ENCODE assay signal across 27 mouse cellular contexts in genomic region chr16:93979316-93979715, GRCm38 (mm10). TPM values are rescaled to one million over a fixed set of nuclear protein-coding genes. Genes with fewer than 3 reads are reported as not detected.
A peak's percentile ranks its signal among the peaks of the same experiment; 100 is the strongest.
DNase-seq lines count a peak whose midpoint lies in the region; ATAC-seq and TF ChIP-seq lines count a peak whose summit lies in the region.
"Had no signal": no experiment of that assay in that cellular context is flagged by ENCODE, and none has a peak within 500 bp of the region (broad histone marks: within the 10 kb centered on the region; RNA-seq: fewer than 3 reads in every experiment).

No protein-coding gene starts in this region.

- no peak overlapping the region for H3K4me3 ChIP-seq in liver, embryonic 12.5 days
- no peak overlapping the region for H3K4me3 ChIP-seq in liver, embryonic 11.5 days (ENCODE audit: low read depth, low read length)
- H3K4me3 ChIP-seq in MEL (ENCODE audit: control insufficient read depth in 1 of 2, insufficient read depth in 1 of 2, low read depth in 2 of 2, low read length in 2 of 2): no peak overlapping the region
- no peak overlapping the region for H3K4me3 ChIP-seq in liver, embryonic 15.5 days (replicated peaks)
- no peak overlapping the region for H3K4me3 ChIP-seq in hindbrain, embryonic 12.5 days
- no peak overlapping the region for H3K4me3 ChIP-seq in midbrain, embryonic 15.5 days
- H3K4me3 ChIP-seq: forebrain, embryonic 15.5 days; heart, embryonic 15.5 days; layer of hippocampus, adult 2 months; limb, embryonic 10.5 days; neural tube, embryonic 12.5 days had no signal

- TF ChIP-seq EP300 in MEL (IDR thresholded peaks at IDR 0.05; ENCODE audit: low read depth in 1 of 2, low read length in 2 of 2): no peak

- no peaks in the 10 kb centered on the region for H3K36me3 ChIP-seq in liver, embryonic 12.5 days
- H3K36me3 ChIP-seq in liver, embryonic 11.5 days (ENCODE audit: control insufficient read depth, insufficient read depth, low read length): no peaks in the 10 kb centered on the region
- peaks cover 0 to 4% of the 10 kb centered on the region in 2 experiments; a peak in 2 of 4 replicates for H3K36me3 ChIP-seq in MEL (ENCODE audit: control insufficient read depth in 1 of 2, insufficient read depth in 2 of 2, low read length in 2 of 2)
- H3K36me3 ChIP-seq in liver, embryonic 15.5 days (replicated peaks): no peaks in the 10 kb centered on the region
- no peaks in the 10 kb centered on the region for H3K36me3 ChIP-seq in hindbrain, embryonic 12.5 days
- no peaks in the 10 kb centered on the region for H3K36me3 ChIP-seq in midbrain, embryonic 15.5 days (replicated peaks)
- H3K36me3 ChIP-seq: forebrain, embryonic 15.5 days; G1E; heart, embryonic 15.5 days; limb, embryonic 10.5 days; neural tube, embryonic 12.5 days had no signal

- H3K4me2 ChIP-seq in liver, embryonic 12.5 days: no peak overlapping the region
- H3K4me2 ChIP-seq in liver, embryonic 11.5 days: no peak overlapping the region
- no peak overlapping the region for H3K4me2 ChIP-seq in liver, embryonic 15.5 days
- no peak overlapping the region for H3K4me2 ChIP-seq in hindbrain, embryonic 12.5 days (replicated peaks)
- no peak overlapping the region for H3K4me2 ChIP-seq in midbrain, embryonic 15.5 days
- H3K4me2 ChIP-seq: forebrain, embryonic 15.5 days; heart, embryonic 15.5 days; midbrain, embryonic 11.5 days; neural tube, embryonic 12.5 days had no signal

- ATAC-seq in liver, embryonic 12.5 days: peak; percentile 57; the same call in 1 of the 2 replicates
- no peak; the same call in 1 of the 2 replicates for ATAC-seq in liver, embryonic 11.5 days (replicated peaks; ENCODE audit: low FRiP score)
- ATAC-seq in liver, embryonic 15.5 days (ENCODE audit: insufficient read depth): peak; percentile 25; the same call in 1 of the 2 replicates
- no peak for ATAC-seq in hindbrain, embryonic 12.5 days (ENCODE audit: low FRiP score)
- ATAC-seq in midbrain, embryonic 15.5 days (replicated peaks): no peak
- ATAC-seq: forebrain, embryonic 15.5 days; hindbrain, embryonic 16.5 days had no signal

- no peak for DNase-seq in liver, embryonic 11.5 days (ENCODE audit: low spot score)
- peak; percentile 64 for DNase-seq in MEL (ENCODE audit: low read depth, low spot score)
- peak; percentile 20 for DNase-seq in c-Kit-positive CD71-positive TER-119-positive erythroid progenitor cells, embryonic 14.5 days (ENCODE audit: low spot score)
- no peak for DNase-seq in embryo, embryonic 10 days (ENCODE audit: low spot score)
- DNase-seq: cerebellum, adult 9-10 months; gastrocnemius, postnatal 36 days; heart, postnatal 4 days; kidney, adult 18-20 months; kidney, postnatal 14 days; lung, postnatal 14 days; thymus, postnatal 4 days had no signal

- no peak for TF ChIP-seq RAD21 in MEL (IDR thresholded peaks at IDR 0.05; ENCODE audit: low read depth, low read length)

- no peaks in the 10 kb centered on the region; the same call in 1 of the 2 replicates for H3K79me2 ChIP-seq in MEL (ENCODE audit: control insufficient read depth, insufficient read depth, low read length, poor library complexity)

- no peak for TF ChIP-seq CTCF in MEL (IDR thresholded peaks at IDR 0.05 in 2 of 3, conservative IDR thresholded peaks at IDR 0.05 in 1 of 3; ENCODE audit: control insufficient read depth in 1 of 3, insufficient read depth in 1 of 3, low read depth in 2 of 3, low read length in 3 of 3, poor library complexity in 1 of 3, severe bottlenecking in 1 of 3)

- peaks cover 11% of the 10 kb centered on the region for H3K4me1 ChIP-seq in liver, embryonic 12.5 days
- no peaks in the 10 kb centered on the region; the same call in 1 of the 2 replicates for H3K4me1 ChIP-seq in liver, embryonic 11.5 days (replicated peaks; ENCODE audit: control insufficient read depth, insufficient read depth, low read length)
- peaks cover 9 to 25% of the 10 kb centered on the region in 2 experiments for H3K4me1 ChIP-seq in MEL (ENCODE audit: control insufficient read depth in 1 of 2, insufficient read depth in 2 of 2, low read length in 2 of 2)
- no peaks in the 10 kb centered on the region for H3K4me1 ChIP-seq in liver, embryonic 15.5 days (replicated peaks)
- H3K4me1 ChIP-seq in hindbrain, embryonic 12.5 days: no peaks in the 10 kb centered on the region
- no peaks in the 10 kb centered on the region for H3K4me1 ChIP-seq in midbrain, embryonic 15.5 days
- H3K4me1 ChIP-seq: forebrain, embryonic 15.5 days; heart, embryonic 15.5 days; neural tube, embryonic 12.5 days had no signal

- no peaks in the 10 kb centered on the region for H3K27me3 ChIP-seq in liver, embryonic 12.5 days (replicated peaks)
- H3K27me3 ChIP-seq in liver, embryonic 11.5 days (replicated peaks; ENCODE audit: control insufficient read depth, insufficient read depth, low read length): no peaks in the 10 kb centered on the region
- no peaks in the 10 kb centered on the region for H3K27me3 ChIP-seq in MEL (ENCODE audit: control insufficient read depth in 1 of 2, insufficient read depth in 2 of 2, low read length in 2 of 2)
- no peaks in the 10 kb centered on the region for H3K27me3 ChIP-seq in liver, embryonic 15.5 days
- 0 out of 2 replicates have a peak, but pooled peaks cover 3% of the 10 kb centered on the region for H3K27me3 ChIP-seq in hindbrain, embryonic 12.5 days
- H3K27me3 ChIP-seq in midbrain, embryonic 15.5 days (replicated peaks): no peaks in the 10 kb centered on the region
- H3K27me3 ChIP-seq: forebrain, embryonic 15.5 days; heart, embryonic 15.5 days; neural tube, embryonic 12.5 days had no signal

- 0 out of 2 replicates have a peak, but pooled peaks cover 4% of the 10 kb centered on the region for H3K9me3 ChIP-seq in liver, embryonic 12.5 days (replicated peaks)
- H3K9me3 ChIP-seq in liver, embryonic 11.5 days (ENCODE audit: control insufficient read depth, low read length): no peaks in the 10 kb centered on the region
- no peaks in the 10 kb centered on the region for H3K9me3 ChIP-seq in MEL (replicated peaks; ENCODE audit: insufficient read depth, low read length)
- no peaks in the 10 kb centered on the region for H3K9me3 ChIP-seq in liver, embryonic 15.5 days (replicated peaks)
- no peaks in the 10 kb centered on the region for H3K9me3 ChIP-seq in hindbrain, embryonic 12.5 days (replicated peaks)
- no peaks in the 10 kb centered on the region for H3K9me3 ChIP-seq in midbrain, embryonic 15.5 days
- H3K9me3 ChIP-seq: forebrain, embryonic 15.5 days; G1E; heart, embryonic 15.5 days; limb, embryonic 10.5 days; neural tube, embryonic 12.5 days had no signal

- H3K9ac ChIP-seq in liver, embryonic 12.5 days: no peak overlapping the region
- H3K9ac ChIP-seq in liver, embryonic 11.5 days (ENCODE audit: low read depth, low read length): no peak overlapping the region
- H3K9ac ChIP-seq in MEL (ENCODE audit: control insufficient read depth, low read depth, low read length, poor library complexity, severe bottlenecking): no peak overlapping the region
- H3K9ac ChIP-seq in liver, embryonic 15.5 days: no peak overlapping the region
- no peak overlapping the region for H3K9ac ChIP-seq in hindbrain, embryonic 12.5 days
- H3K9ac ChIP-seq in midbrain, embryonic 15.5 days: no peak overlapping the region
- H3K9ac ChIP-seq: forebrain, embryonic 15.5 days; heart, embryonic 15.5 days; neural tube, embryonic 12.5 days had no signal

- no peak; a peak in 1 of 4 replicates for TF ChIP-seq POLR2A in MEL (IDR thresholded peaks at IDR 0.05; ENCODE audit: control insufficient read depth in 1 of 2, insufficient read depth in 1 of 2, low read depth in 1 of 2, low read length in 2 of 2, poor library complexity in 1 of 2)

- 62% methylated on average over 2 of the region's 2 CpGs for WGBS in liver, embryonic 12.5 days (ENCODE audit: insufficient replicate concordance)
- WGBS in liver, embryonic 11.5 days: 77% methylated on average over 2 of the region's 2 CpGs
- 45% methylated on average over 2 of the region's 2 CpGs for WGBS in liver, embryonic 15.5 days (ENCODE audit: insufficient replicate concordance)
- 92% methylated on average over 2 of the region's 2 CpGs for WGBS in hindbrain, embryonic 12.5 days
- WGBS in midbrain, embryonic 15.5 days: 87% methylated on average over 2 of the region's 2 CpGs

- H3K27ac ChIP-seq in liver, embryonic 12.5 days: no peak overlapping the region
- H3K27ac ChIP-seq in liver, embryonic 11.5 days (ENCODE audit: low read depth, low read length): no peak overlapping the region
- peak overlapping the region; percentile 19; the same call in 1 of the 2 replicates for H3K27ac ChIP-seq in MEL (ENCODE audit: control insufficient read depth, low read depth, low read length)
- no peak overlapping the region for H3K27ac ChIP-seq in liver, embryonic 15.5 days (replicated peaks)
- no peak overlapping the region for H3K27ac ChIP-seq in hindbrain, embryonic 12.5 days
- no peak overlapping the region for H3K27ac ChIP-seq in midbrain, embryonic 15.5 days
- H3K27ac ChIP-seq: forebrain, embryonic 15.5 days; heart, embryonic 15.5 days; layer of hippocampus, adult 2 months; limb, embryonic 10.5 days; neural tube, embryonic 12.5 days had no signal

TF ChIP-seq in MEL, 35 proteins besides CTCF, POLR2A, EP300 and RAD21:
- TF ChIP-seq TCF12 (IDR thresholded peaks at IDR 0.05; ENCODE audit: low read depth, low read length): 0 out of 2 replicates have a peak, but pooled peaks have one; percentile 9
- TF ChIP-seq JUND (IDR thresholded peaks at IDR 0.05; ENCODE audit: low read depth, low read length): no peak
- TF ChIP-seq NELFE (IDR thresholded peaks at IDR 0.05; ENCODE audit: low read depth, low read length): peak; percentile 26; the same call in 1 of the 2 replicates

RNA-seq across cellular contexts. Expression of gene Cldn14, which starts 29.3 kb away (rescaled TPM):
- polyA plus RNA-seq in liver, embryonic 12.5 days (2016; fragmentation: Nextera tagmentation; extraction: Ambion mirVana): 0.19 and 0.30 TPM in 2 replicates
- 0.14 TPM in 1 of 2 replicates, not detected in the other for polyA plus RNA-seq in liver, embryonic 11.5 days (2014; fragmentation: Nextera tagmentation; extraction: Ambion mirVana)
- total RNA-seq in MEL (2012; rRNA removed): 0.13 TPM in 1 of 2 replicates, not detected in the other
- polyA plus RNA-seq in MEL (2012; ENCODE audit: insufficient read depth in 1 of 2, insufficient read length in 2 of 2, low read depth in 1 of 2, low replicate concordance in 2 of 2, missing spikeins in 1 of 2): not detected
- polyA plus RNA-seq in liver, embryonic 15.5 days (2015; fragmentation: Nextera tagmentation; extraction: Ambion mirVana): 2.2 and 3.9 TPM in 2 replicates
- 0.16 and 0.17 TPM in 2 replicates for polyA plus RNA-seq in hindbrain, embryonic 12.5 days (2016; fragmentation: Nextera tagmentation; extraction: Ambion mirVana)
- polyA plus RNA-seq in midbrain, embryonic 15.5 days (2015; fragmentation: Nextera tagmentation; extraction: Ambion mirVana): not detected in 2 replicates
- total RNA-seq: common myeloid progenitor, adult 5-6 weeks; G1E; heart, adult 8-10 months; heart, postnatal 4 days; left cerebral cortex, adult 18-20 months had no signal
- polyA plus RNA-seq: embryonic facial prominence, embryonic 11.5 days; forebrain, embryonic 15.5 days; G1E; heart, embryonic 15.5 days; hindbrain, embryonic 16.5 days; limb, embryonic 10.5 days; midbrain, embryonic 11.5 days had no signal

Comparison
In these comparisons a context has a peak if more than half of its experiments do, and no peak if none do; other contexts are left out.
1. ATAC-seq: peak in liver, embryonic 12.5 days (single experiment) and liver, embryonic 15.5 days (single experiment); none in liver, embryonic 11.5 days (single experiment), hindbrain, embryonic 12.5 days (single experiment) and midbrain, embryonic 15.5 days (single experiment).
2. DNase-seq: peak in MEL (single experiment) and c-Kit-positive CD71-positive TER-119-positive erythroid progenitor cells, embryonic 14.5 days (single experiment); none in liver, embryonic 11.5 days (single experiment) and embryo, embryonic 10 days (single experiment).